Mouse (Mus musculus) brown adipose tissue, adult 24 weeks (tissue): ENCODE measurements around the gene Retnlg. TPM values are rescaled to one million over a fixed set of nuclear protein-coding genes. Genes with fewer than 3 reads are reported as not detected.

Experiments
- H3K27ac ChIP-seq: fragments of 200-500 bp; replicated peaks from 2 replicates; pipeline ENCODE4 v1.5.1; 2012; ENCODE audit warnings: low read depth, mild to moderate bottlenecking, low read length
- H3K4me1 ChIP-seq: fragments of 200-500 bp; 2 replicates; pipeline ENCODE4 v1.6.1; 2012; ENCODE audit warnings: low read length, mixed read lengths; ENCODE audit not compliant: control insufficient read depth, insufficient read depth, insufficient read length
- H3K4me3 ChIP-seq: fragments of 200-500 bp; 2 replicates; pipeline ENCODE4 v1.5.1; 2012; ENCODE audit warnings: low read depth, mild to moderate bottlenecking, low read length, moderate library complexity; ENCODE audit not compliant: insufficient read depth
- polyA plus RNA-seq: library from polyadenylated mRNA; stranded (reverse); fragments of >200 nt; gene quantifications from 2 replicates; pipeline ENCODE4 v1.2.4, GENCODE M21; 2012; ENCODE audit not compliant: missing spikeins, insufficient read depth, insufficient read length

Retnlg gene
- polyA plus RNA-seq, 1 experiment: not detected

DNA sequence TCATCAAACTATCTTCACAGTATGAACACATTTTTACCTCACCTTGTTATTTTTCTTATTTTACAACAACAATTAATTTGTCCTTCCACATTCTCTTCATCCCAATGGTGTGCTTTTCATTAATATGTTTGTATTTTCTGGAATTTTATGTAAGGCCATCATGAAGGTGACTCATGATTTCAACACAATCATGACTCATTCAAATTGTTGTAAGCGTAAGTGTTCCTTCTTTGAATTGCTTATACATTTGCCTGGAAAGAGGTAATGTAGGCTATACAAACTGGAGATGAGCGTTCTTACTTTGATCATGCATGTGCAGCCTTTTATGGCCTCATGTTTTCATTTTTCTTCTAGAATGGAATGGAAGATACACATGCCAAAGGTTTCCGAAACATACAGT, 40.8 kb downstream of the Retnlg start:
- Histone ChIP-seq H3K4me1 (no peaks in the 10 kb centered on the region), H3K4me3 (no peak overlapping the region), H3K27ac (no peak overlapping the region)

DNA sequence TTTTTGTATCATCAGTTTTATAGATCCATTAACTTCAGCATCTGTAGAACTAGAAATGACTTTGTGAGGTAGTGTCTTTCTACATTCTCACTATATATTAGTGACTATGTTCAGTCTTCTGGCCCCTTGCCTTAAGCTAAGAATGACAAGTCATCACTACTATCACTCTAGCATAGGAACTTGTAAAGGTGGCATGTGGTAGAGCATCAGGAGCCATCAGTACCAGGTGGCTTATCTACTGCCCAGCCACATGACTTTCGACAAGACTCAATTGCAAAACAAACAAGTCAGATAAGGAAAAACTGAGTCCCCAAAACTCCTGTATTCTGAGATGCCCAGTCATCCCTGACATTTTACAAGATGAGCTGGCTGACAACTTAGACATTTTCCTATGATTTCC, 51.3 kb downstream of the Retnlg start:
- H3K4me3 ChIP-seq: no peak overlapping the region

More for the DNA sequence above, 51.3 kb downstream of the Retnlg start:
- Histone ChIP-seq H3K4me1 (no peaks in the 10 kb centered on the region), H3K27ac (no peak overlapping the region)

Other genes with a start within 250 kb of the Retnlg start
- gene Trat1, start 100.6 kb upstream of the Retnlg start, polyA plus RNA-seq: not detected in 2 replicates
- gene Retnlb, start 55.8 kb upstream of the Retnlg start, polyA plus RNA-seq: not detected in 2 replicates
- gene Retnla, start 30.1 kb upstream of the Retnlg start, polyA plus RNA-seq: 83.1 and 273 TPM in 2 replicates
- gene Dzip3, start 121.5 kb downstream of the Retnlg start, polyA plus RNA-seq: 3.1 TPM in 2 replicates
- 0.75 and 1.6 TPM in 2 replicates for gene Cip2a, start 121.6 kb downstream of the Retnlg start, polyA plus RNA-seq
- gene Myh15, start 184.9 kb downstream of the Retnlg start, polyA plus RNA-seq: not detected in 2 replicates